Mouse (Mus musculus): ENCODE measurements around the gene Ncoa1.
A peak's percentile ranks its signal among the peaks of the same experiment; 100 is the strongest.
"Not testable (repeated sequence)": the region's sequence is repeated elsewhere in the genome, so short reads cannot be mapped to it uniquely, and the experiment has no call there.

The Ncoa1 gene

GRCm38 (mm10) chr12:4322227-4322626, 154.8 kb downstream of the Ncoa1 start:
- no peak for DNase-seq (ENCODE audit: low spot score in 2 of 2)

GRCm38 (mm10) chr12:4313824-4314223, 163.2 kb downstream of the Ncoa1 start:
- DNase-seq (ENCODE audit: low spot score in 2 of 2): no peak

- no peak for DNase-seq (ENCODE audit: low spot score in 2 of 2)
These were observed 170.2 kb downstream of the Ncoa1 start for GRCm38 (mm10) chr12:4306712-4307313.

GRCm38 (mm10) chr12:4299300-4299699, 177.7 kb downstream of the Ncoa1 start:
- DNase-seq (ENCODE audit: low spot score in 2 of 2): no peak

GRCm38 (mm10) chr12:4298626-4299025, 178.4 kb downstream of the Ncoa1 start:
- no peak for DNase-seq (ENCODE audit: low spot score in 2 of 2)

GRCm38 (mm10) chr12:4295881-4296280, 181.1 kb downstream of the Ncoa1 start:
- no peak for DNase-seq (ENCODE audit: low spot score in 2 of 2)

- DNase-seq (ENCODE audit: low spot score in 2 of 2): no peak
These were observed 181.7 kb downstream of the Ncoa1 start for GRCm38 (mm10) chr12:4295281-4295680.

GRCm38 (mm10) chr12:4293813-4294212, 183.2 kb downstream of the Ncoa1 start:
- DNase-seq (ENCODE audit: low spot score in 2 of 2): peak in 1 of 2 experiments; percentile 25

- DNase-seq (ENCODE audit: low spot score in 2 of 2): no peak
These were observed 191.8 kb downstream of the Ncoa1 start for GRCm38 (mm10) chr12:4285186-4285585.

GRCm38 (mm10) chr12:4279878-4280277, 197.1 kb downstream of the Ncoa1 start:
- no peak for DNase-seq (ENCODE audit: low spot score in 2 of 2)

GRCm38 (mm10) chr12:4278978-4279755, 197.8 kb downstream of the Ncoa1 start:
- DNase-seq (ENCODE audit: low spot score in 2 of 2): no peak

- DNase-seq (ENCODE audit: low spot score in 2 of 2): no peak
These were observed 205.9 kb downstream of the Ncoa1 start for GRCm38 (mm10) chr12:4271078-4271477.

GRCm38 (mm10) chr12:4267765-4268164, 209.2 kb downstream of the Ncoa1 start:
- DNase-seq (ENCODE audit: low spot score in 2 of 2): no peak

- no peak for DNase-seq (ENCODE audit: low spot score in 2 of 2)
These were observed 224.0 kb downstream of the Ncoa1 start for GRCm38 (mm10) chr12:4252742-4253655.

- no peak for DNase-seq (ENCODE audit: low spot score in 2 of 2)
These were observed 227.2 kb downstream of the Ncoa1 start for GRCm38 (mm10) chr12:4249786-4250185.

GRCm38 (mm10) chr12:4245742-4246141, 231.2 kb downstream of the Ncoa1 start:
- DNase-seq (ENCODE audit: low spot score in 2 of 2): no peak

GRCm38 (mm10) chr12:4243805-4244204, 233.2 kb downstream of the Ncoa1 start:
- no peak for DNase-seq (ENCODE audit: low spot score in 2 of 2)

- not testable (repeated sequence) for DNase-seq (ENCODE audit: low spot score in 2 of 2)
These were observed 236.7 kb downstream of the Ncoa1 start for GRCm38 (mm10) chr12:4240281-4240680.

- DNase-seq (ENCODE audit: low spot score in 2 of 2): no peak
These were observed 239.5 kb downstream of the Ncoa1 start for GRCm38 (mm10) chr12:4237481-4237880.

GRCm38 (mm10) chr12:4233572-4234508, 243.1 kb downstream of the Ncoa1 start, which contains the start of the genes Ptrhd1 and Cenpo:
Gene Ptrhd1, plus strand, starts transcription at chr12:4234027.
Gene Cenpo, minus strand, starts transcription at chr12:4234294.
- DNase-seq (ENCODE audit: low spot score in 2 of 2): peak; percentile 96 to 99

GRCm38 (mm10) chr12:4232777-4233176, 244.2 kb downstream of the Ncoa1 start:
- DNase-seq (ENCODE audit: low spot score in 2 of 2): no peak
